Mouse (Mus musculus) kidney, postnatal 0 days (tissue): ENCODE measurements around the gene Prox2. TPM values are rescaled to one million over a fixed set of nuclear protein-coding genes. Genes with fewer than 3 reads are reported as not detected.

Experiments
- ATAC-seq: fragments of 200-750 bp; cut with Nextera tagmentation; replicated peaks from 2 replicates; pipeline ENCODE4 v1.8.0; 2017; ENCODE audit warnings: low read depth, moderate number of reproducible peaks, moderate TSS enrichment, moderate library complexity; ENCODE audit not compliant: low FRiP score
- DNase-seq: peaks from one replicate; pipeline ENCODE4 v3.0.0-alpha.2; 2016; ENCODE audit warnings: low spot score
- H3K27ac ChIP-seq: fragments of 300-500 bp; sonication (generic); 2 replicates; pipeline ENCODE4 v1.5.1; 2014; ENCODE audit warnings: mild to moderate bottlenecking
- H3K27me3 ChIP-seq: fragments of 300-500 bp; sonication (generic); 2 replicates; pipeline ENCODE4 v1.6.1; 2014; ENCODE audit warnings: low read length, mixed read lengths; ENCODE audit not compliant: insufficient read depth
- H3K36me3 ChIP-seq: fragments of 300-500 bp; sonication (generic); 2 replicates; pipeline ENCODE4 v1.6.1; 2014; ENCODE audit warnings: low read length, mixed read lengths; ENCODE audit not compliant: insufficient read depth
- H3K4me1 ChIP-seq: fragments of 300-500 bp; sonication (generic); replicated peaks from 2 replicates; pipeline ENCODE4 v1.6.1; 2014; ENCODE audit warnings: antibody characterized with exemption, low read length, mixed read lengths; ENCODE audit not compliant: insufficient read depth
- H3K4me2 ChIP-seq: fragments of 300-500 bp; sonication (generic); 2 replicates; pipeline ENCODE4 v1.6.1; 2014; ENCODE audit warnings: mild to moderate bottlenecking, low read length, moderate library complexity, mixed read lengths
- H3K4me3 ChIP-seq: fragments of 300-500 bp; sonication (generic); replicated peaks from 2 replicates; pipeline ENCODE4 v1.5.1; 2014; ENCODE audit warnings: low read depth, low read length
- H3K9ac ChIP-seq: fragments of 300-500 bp; sonication (generic); 2 replicates; pipeline ENCODE4 v1.6.1; 2014; ENCODE audit warnings: low read depth, low read length
- H3K9me3 ChIP-seq: fragments of 300-500 bp; sonication (generic); replicated peaks from 2 replicates; pipeline ENCODE4 v1.6.1; 2016; ENCODE audit warnings: low read length, inconsistent platforms, mixed read lengths
- CTCF ChIP-seq: IDR thresholded peaks from 2 replicates; pipeline ENCODE4 v1.5.1; 2016; ENCODE audit warnings: antibody characterized with exemption, low read depth, mild to moderate bottlenecking, moderate library complexity
- WGBS: fragments of 180-500 bp; shearing (Covaris S2); extraction: QIAGEN DNeasy Blood & Tissue Kit; methylation state at CpG from one replicate; pipeline ENCODE4 v1.1.7; 2014; 5-methylcytosine and 5-hydroxymethylcytosine counted together
- polyA plus RNA-seq: library from polyadenylated mRNA; unstranded; fragments of >200 nt; fragmentation: Nextera tagmentation; extraction: Ambion mirVana; gene quantifications from 2 replicates; pipeline ENCODE4 v1.2.1, GENCODE M21; 2015

Prox2 gene
- polyA plus RNA-seq, 1 experiment from 2014 or later: 3.3 TPM

GRCm38 (mm10) chr12:85110011-85110697 lies 405 bp downstream of the Prox2 start:
- Histone ChIP-seq H3K4me2 (peak overlapping the region; percentile 64), H3K36me3 (0 out of 2 replicates have a peak, but pooled peaks cover 9% of the 10 kb centered on the region), H3K9ac (peak overlapping the region; percentile 90), H3K4me1 (peaks cover 32% of the 10 kb centered on the region), H3K27me3 (no peaks in the 10 kb centered on the region), H3K4me3 (peak overlapping the region; percentile 73), H3K9me3 (no peaks in the 10 kb centered on the region), H3K27ac (peak overlapping the region; percentile 82)
- DNase-seq (peak; percentile 46), ATAC-seq (no peak)
- TF ChIP-seq CTCF: no peak
- 10% methylated on average over 18 of the region's 18 CpGs for WGBS

DNA sequence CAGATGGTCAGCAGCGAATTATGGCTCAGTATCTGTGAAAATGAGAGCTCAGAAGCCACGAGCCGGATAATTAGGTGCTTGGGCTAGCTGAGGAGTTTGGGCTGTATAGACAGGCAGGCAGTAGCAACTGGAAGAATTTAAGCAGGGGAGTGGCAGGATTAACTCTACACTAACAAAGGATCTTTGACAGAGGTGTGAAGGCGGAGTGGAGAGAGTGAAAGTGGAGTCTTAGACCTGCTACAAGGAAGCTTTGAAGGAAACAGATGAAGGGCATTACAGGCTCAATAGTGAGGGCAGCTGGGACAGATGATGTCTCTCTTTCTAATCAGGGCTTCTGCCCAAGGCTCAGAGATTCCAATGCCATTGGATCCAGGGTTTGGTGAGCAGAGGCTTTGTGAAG lies 1.1 kb downstream of the Prox2 start:
- 52% methylated on average over 4 of the region's 4 CpGs for WGBS
- Histone ChIP-seq H3K4me3 (no peak overlapping the region), H3K9ac (no peak overlapping the region), H3K36me3 (0 out of 2 replicates have a peak, but pooled peaks cover 5% of the 10 kb centered on the region), H3K9me3 (no peaks in the 10 kb centered on the region), H3K4me2 (no peak overlapping the region), H3K4me1 (peaks cover 32% of the 10 kb centered on the region), H3K27me3 (no peaks in the 10 kb centered on the region), H3K27ac (no peak overlapping the region)
- ATAC-seq (no peak), DNase-seq (no peak)
- TF ChIP-seq CTCF: no peak

- WGBS: 60% methylated on average over 3 of the region's 3 CpGs
- Histone ChIP-seq H3K4me1 (peaks cover 32% of the 10 kb centered on the region), H3K9me3 (no peaks in the 10 kb centered on the region), H3K4me2 (no peak overlapping the region), H3K36me3 (0 out of 2 replicates have a peak, but pooled peaks cover 5% of the 10 kb centered on the region), H3K4me3 (no peak overlapping the region), H3K9ac (no peak overlapping the region), H3K27me3 (no peaks in the 10 kb centered on the region), H3K27ac (no peak overlapping the region)
- DNase-seq: no peak
- no peak for ATAC-seq
- no peak for TF ChIP-seq CTCF
These were observed 1.9 kb downstream of the Prox2 start for GRCm38 (mm10) chr12:85108643-85109042.

DNA sequence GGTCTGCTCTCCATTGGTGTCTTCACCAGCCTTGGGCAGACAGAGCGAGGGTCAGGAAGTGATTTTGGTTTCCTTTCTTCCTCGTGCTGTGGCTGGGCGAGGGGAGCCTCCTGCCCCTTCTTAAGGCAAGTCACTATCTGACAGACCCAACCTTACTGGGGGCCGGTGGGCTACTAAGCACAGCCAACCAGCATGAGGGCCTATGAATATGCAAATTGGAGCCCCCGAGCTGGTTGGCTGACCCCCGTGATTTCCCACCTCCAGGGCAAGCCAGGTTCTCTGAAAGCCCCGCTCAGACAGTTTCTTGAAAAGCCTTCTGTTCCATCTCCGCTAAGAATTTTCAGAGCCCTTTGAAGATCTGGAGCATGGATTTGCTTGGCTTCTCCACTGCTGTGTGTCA lies 4.3 kb downstream of the Prox2 start:
- Histone ChIP-seq H3K4me2 (peak overlapping the region; percentile 43), H3K4me1 (peaks cover 13% of the 10 kb centered on the region), H3K9me3 (no peaks in the 10 kb centered on the region), H3K9ac (peak overlapping the region; percentile 44; the same call in 1 of the 2 replicates), H3K36me3 (no peaks in the 10 kb centered on the region), H3K27ac (no peak overlapping the region), H3K4me3 (no peak overlapping the region), H3K27me3 (no peaks in the 10 kb centered on the region)
- TF ChIP-seq CTCF: no peak
- ATAC-seq: no peak
- no peak for DNase-seq
- 9% methylated on average over 8 of the region's 8 CpGs for WGBS

DNA sequence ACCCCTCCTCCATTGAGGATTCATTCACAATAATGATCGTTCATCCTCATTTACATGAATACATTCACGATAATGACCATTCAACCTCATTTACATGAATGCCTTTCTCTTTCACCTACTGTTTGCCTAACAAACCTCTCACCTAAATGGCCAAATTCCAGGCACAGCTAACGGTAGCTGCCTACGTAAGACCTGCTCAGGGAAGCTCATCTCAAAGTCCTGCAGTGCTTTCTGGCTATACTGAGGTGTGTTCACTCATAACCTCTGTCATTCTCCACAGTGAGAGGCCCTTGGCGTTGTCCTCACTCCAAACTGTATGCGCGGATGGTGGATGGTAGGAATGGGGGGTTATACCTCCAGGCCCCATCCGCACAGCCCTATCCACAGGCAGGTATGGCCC lies 5.8 kb downstream of the Prox2 start:
- TF ChIP-seq CTCF: no peak
- no peak overlapping the region for H3K4me3 ChIP-seq
- no peaks in the 10 kb centered on the region for H3K9me3 ChIP-seq
- H3K27ac ChIP-seq: no peak overlapping the region
- no peak overlapping the region for H3K9ac ChIP-seq
- H3K36me3 ChIP-seq: no peaks in the 10 kb centered on the region
- ATAC-seq: no peak
- H3K4me2 ChIP-seq: no peak overlapping the region
- H3K27me3 ChIP-seq: no peaks in the 10 kb centered on the region
- DNase-seq: no peak
- H3K4me1 ChIP-seq: peaks cover 9% of the 10 kb centered on the region
- 81% methylated on average over 8 of the region's 8 CpGs for WGBS

DNA sequence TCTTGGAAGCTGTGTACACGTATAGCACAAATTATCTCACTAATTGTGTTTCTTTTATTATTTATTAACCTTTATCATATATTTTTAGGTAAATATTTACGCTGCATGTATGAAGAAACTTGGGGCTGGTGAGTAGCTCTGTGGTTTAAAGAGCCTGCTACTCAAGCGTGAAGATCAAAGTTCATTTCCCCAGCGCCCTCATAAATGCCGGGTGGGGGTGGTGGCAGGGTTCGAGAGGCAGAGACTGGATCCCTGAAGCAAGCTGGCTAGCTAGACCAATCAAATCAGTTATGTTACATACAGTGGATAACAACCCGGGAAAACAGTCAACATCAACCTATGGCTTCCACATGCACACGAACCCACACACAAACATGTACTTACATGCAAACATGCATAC lies 7.5 kb downstream of the Prox2 start:
- no peak for ATAC-seq
- no peaks in the 10 kb centered on the region for H3K27me3 ChIP-seq
- 49% methylated on average over 8 of the region's 8 CpGs for WGBS
- no peak overlapping the region for H3K4me3 ChIP-seq
- DNase-seq: no peak
- no peaks in the 10 kb centered on the region for H3K36me3 ChIP-seq
- H3K9me3 ChIP-seq: no peaks in the 10 kb centered on the region
- no peak overlapping the region for H3K9ac ChIP-seq
- H3K4me2 ChIP-seq: no peak overlapping the region
- TF ChIP-seq CTCF: no peak
- H3K4me1 ChIP-seq: peaks cover 3% of the 10 kb centered on the region; the same call in 1 of the 2 replicates
- H3K27ac ChIP-seq: no peak overlapping the region
